Mouse (Mus musculus): ENCODE data around the gene Cdr2. TPM values are rescaled to one million over a fixed set of nuclear protein-coding genes. Genes with fewer than 3 reads are reported as not detected.

The Cdr2 gene
- 11.8 and 13.2 TPM in 2 replicates for polyA plus RNA-seq (2015; fragmentation: Nextera tagmentation; extraction: Ambion mirVana)

GRCm38 (mm10) chr7:120982200-120982841, at the start of gene Cdr2, which contains the start of gene Mfsd13b:
Cdr2 (minus strand) TSS chr7:120982312.
Mfsd13b (plus strand) TSS chr7:120982509.

GRCm38 (mm10) chr7:120917592-120918461, 64.3 kb downstream of the Cdr2 start, which contains the start of gene Polr3e:
Polr3e (plus strand) TSS chr7:120917744.

Other genes starting within 250 kb of the Cdr2 start
- gene Vwa3a, start 243.0 kb downstream of the Cdr2 start, polyA plus RNA-seq (2015; fragmentation: Nextera tagmentation; extraction: Ambion mirVana) = 0.98 and 1.6 TPM in 2 replicates
- gene Gm5737, start 169.9 kb downstream of the Cdr2 start, polyA plus RNA-seq (2015; fragmentation: Nextera tagmentation; extraction: Ambion mirVana) = 0.18 and 0.31 TPM in 2 replicates
- 25.6 and 26.8 TPM in 2 replicates for gene Eef2k, start 139.5 kb downstream of the Cdr2 start, polyA plus RNA-seq (2015; fragmentation: Nextera tagmentation; extraction: Ambion mirVana)
- gene Polr3e, start 64.6 kb downstream of the Cdr2 start, polyA plus RNA-seq (2015; fragmentation: Nextera tagmentation; extraction: Ambion mirVana) = 17.5 and 19.6 TPM in 2 replicates
- gene Mfsd13b, start 197 bp upstream of the Cdr2 start, polyA plus RNA-seq (2015; fragmentation: Nextera tagmentation; extraction: Ambion mirVana) = not detected in 2 replicates
- 147 and 152 TPM in 2 replicates for gene Mettl9, start 52.1 kb upstream of the Cdr2 start, polyA plus RNA-seq (2015; fragmentation: Nextera tagmentation; extraction: Ambion mirVana)
- gene Igsf6, start 92.3 kb upstream of the Cdr2 start, polyA plus RNA-seq (2015; fragmentation: Nextera tagmentation; extraction: Ambion mirVana) = 1.3 and 1.5 TPM in 2 replicates
- gene Otoa, start 99.3 kb upstream of the Cdr2 start, polyA plus RNA-seq (2015; fragmentation: Nextera tagmentation; extraction: Ambion mirVana) = 0.21 and 0.34 TPM in 2 replicates